Mouse (Mus musculus) Patski (cell line): Measurements from ENCODE around the gene Mmadhc. TPM values are rescaled to one million over a fixed set of nuclear protein-coding genes. Genes with fewer than 3 reads are reported as not detected.

Experiments
- ATAC-seq: fragments of 100-300 bp; one replicate; pipeline ENCODE4 v1.8.0; 2021
- CTCF ChIA-PET: fragments of 350-600 bp; sonication (Branson Sonifier 250); formaldehyde crosslinking; loops from one replicate; lab custom pipeline; 2022; ENCODE audit warnings: inconsistent platforms; lab: Charles Lee
- POLR2A ChIA-PET: fragments of 350-600 bp; sonication (Branson Sonifier 250); formaldehyde crosslinking; loops from one replicate; lab custom pipeline; 2022; ENCODE audit warnings: antibody characterized with exemption, inconsistent platforms; lab: Charles Lee
- DNase-seq: peaks from one replicate; pipeline ENCODE4 v3.0.0-alpha.2; 2011; ENCODE audit warnings: low read depth, low spot score
- H3K27me3 ChIP-seq: fragments of 371-371 bp; one replicate; pipeline ENCODE4 v1.5.1; 2021
- CTCF ChIP-seq: fragments of 100-300 bp; IDR thresholded peaks from one replicate; pipeline ENCODE4 v1.5.1; 2021
- in situ Hi-C: fragments of 300-500 bp; cut with MboI; formaldehyde crosslinking; loops from 3 replicates; pipeline ENCODE4 v1.11.1; 2018; ENCODE audit warnings: low pct_unique_long_range_greater_than_20kb, mixed read lengths
- polyA plus RNA-seq: library from polyadenylated mRNA; unstranded; gene quantifications from one replicate; pipeline ENCODE4 v1.2.3, GENCODE M21; 2021

Gene Mmadhc
- 116 TPM for polyA plus RNA-seq

GRCm38 (mm10) chr2:50296109-50296986 is at the start of gene Mmadhc:
TSS of gene Mmadhc (minus strand) at chr2:50296801.
- POLR2A ChIA-PET, result interaction anchor here (0.8 kb wide), 1 partner anchor 1633 kb away, joined by 3 read pairs; no protein-coding TSS in a partner anchor

DNA sequence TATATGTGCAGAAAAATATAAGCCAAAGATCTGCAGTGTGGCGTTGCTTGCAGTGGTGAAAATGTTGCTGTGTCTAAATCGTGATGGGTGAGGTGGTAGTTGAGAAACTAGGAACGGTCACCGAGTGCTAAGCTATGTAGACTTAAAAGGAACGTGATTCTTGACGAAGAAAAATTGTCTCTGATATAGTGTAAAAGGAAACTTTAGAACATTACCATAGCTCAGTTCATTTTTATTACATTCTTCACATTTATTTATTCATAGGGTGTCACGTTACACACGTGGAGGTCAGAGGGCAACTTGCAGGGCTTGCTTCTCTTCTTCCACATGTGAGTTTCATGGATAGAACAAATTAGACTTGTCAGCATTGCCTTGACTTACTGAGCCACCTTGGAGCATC is 47.0 kb upstream of the Mmadhc start:
- TF ChIP-seq CTCF, result no peak
- no peaks in the 10 kb centered on the region for H3K27me3 ChIP-seq
- ChIA-PET CTCF (no interaction called here), POLR2A (no interaction called here)
- in situ Hi-C loops, result no loop called here
- ATAC-seq (no peak), DNase-seq (no peak)

More at GRCm38 (mm10) chr2:50296109-50296986, at the start of gene Mmadhc:
- no peak for TF ChIP-seq CTCF
- in situ Hi-C loops, result loop anchor here (25.0 kb wide), 1 partner anchor 1359 kb away; the partner anchor contains the start of gene Mbd5
- CTCF ChIA-PET, result interaction anchor here (1.0 to 1.3 kb wide), 3 partner anchors 10 to 11 kb away, joined by 3 to 5 read pairs (median 3); no protein-coding TSS in a partner anchor
- no peaks in the 10 kb centered on the region for H3K27me3 ChIP-seq
- DNase-seq (peak; percentile 68), ATAC-seq (peak; percentile 95)

DNA sequence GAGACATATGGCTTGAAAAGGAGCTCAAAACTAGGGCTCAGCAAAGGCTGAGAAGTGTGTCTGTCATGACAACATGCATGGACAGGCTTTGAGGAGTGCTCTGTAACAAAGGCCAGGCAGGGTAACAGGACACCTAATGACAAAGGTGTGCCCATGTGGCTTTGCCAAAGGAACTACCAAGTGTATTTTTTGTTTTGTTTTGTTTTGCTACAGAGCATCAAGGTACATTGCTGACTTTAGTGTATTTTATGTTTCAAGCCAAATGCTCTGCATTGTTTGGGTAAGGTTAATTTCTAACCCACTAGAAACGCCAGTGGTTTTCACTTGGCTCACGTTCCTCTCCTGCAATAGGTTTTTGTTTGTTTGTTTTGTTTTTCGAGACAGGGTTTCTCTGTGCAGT is 42.5 kb upstream of the Mmadhc start:
- POLR2A ChIA-PET, result no interaction called here
- no peak for TF ChIP-seq CTCF
- no peaks in the 10 kb centered on the region for H3K27me3 ChIP-seq
- ATAC-seq (no peak), DNase-seq (no peak)
- CTCF ChIA-PET, result no interaction called here
- in situ Hi-C loops, result no loop called here

DNA sequence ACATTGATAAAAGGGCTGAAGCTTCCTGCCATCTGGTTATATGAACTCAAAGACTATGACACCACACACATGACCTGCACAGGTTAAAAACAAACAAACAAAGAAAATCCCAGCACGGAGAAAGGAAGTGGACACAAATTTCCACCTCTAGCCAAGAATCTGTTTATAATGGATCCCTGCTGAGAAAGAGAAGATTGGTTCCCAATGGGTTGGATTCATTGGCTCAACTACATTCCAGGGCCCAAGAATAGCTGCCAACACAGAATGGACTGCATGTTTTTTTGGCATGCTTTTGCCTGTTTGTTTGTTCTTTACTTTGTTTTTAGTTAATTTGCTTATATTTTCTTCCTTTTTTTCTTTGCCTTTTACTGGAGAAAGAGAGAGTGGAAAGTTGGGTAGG is 41.0 kb upstream of the Mmadhc start:
- no peaks in the 10 kb centered on the region for H3K27me3 ChIP-seq
- TF ChIP-seq CTCF, result no peak
- POLR2A ChIA-PET, result no interaction called here
- in situ Hi-C loops, result no loop called here
- CTCF ChIA-PET, result no interaction called here
- DNase-seq (no peak), ATAC-seq (no peak)

- DNase-seq (no peak), ATAC-seq (no peak)
- POLR2A ChIA-PET, result no interaction called here
- in situ Hi-C loops, result no loop called here
- H3K27me3 ChIP-seq, result no peaks in the 10 kb centered on the region
- CTCF ChIA-PET, result interaction anchor here (1.1 kb wide), 1 partner anchor 29 kb away, joined by 3 read pairs; no protein-coding TSS in a partner anchor
- TF ChIP-seq CTCF, result no peak
These were observed 35.2 kb upstream of the Mmadhc start for GRCm38 (mm10) chr2:50331716-50332270.

DNA sequence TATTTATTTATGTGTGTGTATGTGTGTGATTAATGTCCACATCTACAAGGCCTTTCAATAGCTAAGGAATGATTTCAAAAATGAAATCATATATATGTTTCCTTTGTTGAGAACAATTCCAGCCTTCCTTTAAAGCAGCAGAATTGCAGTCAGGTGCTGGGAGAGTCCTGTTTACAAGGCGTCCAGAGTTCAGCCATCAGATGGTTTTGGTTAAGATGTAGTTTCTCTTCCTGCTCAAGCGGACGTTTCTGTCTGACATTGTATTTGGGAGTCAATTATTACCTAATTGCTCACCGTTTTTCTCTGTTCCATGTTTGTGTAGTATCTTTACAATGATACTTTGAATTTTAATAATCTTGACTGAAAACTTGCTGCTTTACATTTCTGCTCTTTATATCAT is 31.6 kb upstream of the Mmadhc start:
- CTCF ChIA-PET, result no interaction called here
- H3K27me3 ChIP-seq, result no peaks in the 10 kb centered on the region
- in situ Hi-C loops, result no loop called here
- TF ChIP-seq CTCF, result no peak
- DNase-seq (no peak), ATAC-seq (no peak)
- POLR2A ChIA-PET, result no interaction called here

DNA sequence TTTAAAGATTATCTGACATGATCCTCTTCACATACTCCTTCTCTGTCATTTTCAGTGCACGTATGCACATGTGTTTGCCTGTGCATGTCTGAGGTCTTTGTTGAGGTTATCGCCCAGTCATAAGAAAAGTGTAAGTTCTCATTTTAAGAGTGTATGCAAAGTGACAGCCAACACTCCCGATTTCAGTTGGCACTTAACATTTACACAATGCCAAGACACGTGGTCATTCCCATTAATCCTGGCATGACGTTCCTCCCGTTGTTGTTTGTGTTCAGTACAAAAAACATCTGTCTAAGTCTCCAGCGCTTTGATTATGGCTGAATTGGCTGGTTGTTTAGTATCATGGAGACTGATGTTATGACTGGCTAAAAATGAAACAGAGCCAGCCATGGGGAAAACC is 28.2 kb upstream of the Mmadhc start:
- DNase-seq, result no peak
- no peak for ATAC-seq
- ChIA-PET POLR2A (no interaction called here), CTCF (no interaction called here)
- in situ Hi-C loops, result loop anchor here (25.0 kb wide), 5 partner anchors 263 to 1213 kb away; no protein-coding TSS in a partner anchor
- H3K27me3 ChIP-seq, result no peaks in the 10 kb centered on the region
- TF ChIP-seq CTCF, result no peak

DNA sequence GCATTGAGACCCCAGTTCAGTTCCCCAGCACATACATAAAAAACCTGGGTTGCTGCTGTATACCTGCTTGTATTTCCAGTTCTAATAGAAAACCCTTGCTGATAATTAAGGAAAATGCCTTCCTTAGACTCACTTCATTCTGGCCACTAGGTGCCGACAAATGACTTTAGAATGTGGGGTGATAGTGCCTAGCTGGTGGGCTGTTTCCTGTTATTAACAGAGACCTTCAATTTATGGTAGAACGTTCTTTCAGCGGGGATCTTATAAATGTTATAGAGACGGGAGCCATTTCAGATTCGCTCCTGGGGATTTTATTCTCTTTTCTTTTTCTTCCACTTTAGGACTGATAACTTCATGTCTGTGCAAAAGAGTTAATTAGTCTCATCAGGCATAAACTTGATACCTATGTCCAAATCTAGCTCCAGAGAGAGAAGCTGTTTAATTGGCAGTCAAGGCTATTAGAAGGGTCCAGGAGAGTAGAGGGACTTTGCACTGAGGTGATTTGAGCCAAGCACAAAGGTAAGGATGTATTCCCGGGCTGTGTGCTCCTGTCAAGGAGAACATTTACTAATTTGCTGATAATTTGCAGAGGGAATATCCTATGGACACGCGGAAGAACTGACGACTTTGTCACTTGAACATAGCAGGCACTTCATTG is 10.2 kb upstream of the Mmadhc start:
- CTCF ChIA-PET, result interaction anchor here (0.8 to 2.7 kb wide), 6 partner anchors 9 to 844 kb away, joined by 3 to 8 read pairs (median 3); partner anchors contain the start of gene Mmadhc
- in situ Hi-C loops, result loop anchor here (5.0 to 25.0 kb wide), 8 partner anchors 281 to 1521 kb away; partner anchors contain the start of gene Rnd3
- DNase-seq (peak; percentile 28), ATAC-seq (no peak)
- no peaks in the 10 kb centered on the region for H3K27me3 ChIP-seq
- peak; percentile 83 for TF ChIP-seq CTCF
- POLR2A ChIA-PET, result no interaction called here

GRCm38 (mm10) chr2:50304824-50305577 is 8.4 kb upstream of the Mmadhc start:
- CTCF ChIA-PET, result interaction anchor here (0.8 to 2.7 kb wide), 3 partner anchors 11 to 541 kb away, joined by 3 to 8 read pairs (median 3); no protein-coding TSS in a partner anchor
- ATAC-seq (no peak), DNase-seq (no peak)
- in situ Hi-C loops, result loop anchor here (5.0 to 25.0 kb wide), 9 partner anchors 282 to 1607 kb away; partner anchors contain the start of gene Rnd3
- TF ChIP-seq CTCF, result peak; percentile 68
- POLR2A ChIA-PET, result no interaction called here
- no peaks in the 10 kb centered on the region for H3K27me3 ChIP-seq
